Mouse (Mus musculus) gastrocnemius, postnatal 25 days (tissue): ENCODE measurements around the gene Lipm. TPM values are rescaled to one million over a fixed set of nuclear protein-coding genes. Genes with fewer than 3 reads are reported as not detected.

ENCODE experiments used
- DNase-seq: peaks from one replicate; pipeline ENCODE4 v3.0.0; 2022
- microRNA-seq, 2 experiments: library from miRNA; unstranded; fragments of <30 nt; microRNA quantifications; one replicate each; pipeline ENCODE4 v1.2.0; 2021; ENCODE audit warnings: borderline replicate concordance in 2 of 2
- total RNA-seq, 2 experiments: library from RNA; stranded (reverse); gene quantifications; 1 replicate in 1 of 2; 2 replicates in 1 of 2; pipeline ENCODE4 v1.2.3; 2021

Gene Lipm
- total RNA-seq, 2 experiments from 2014 or later, result not detected

GRCm38 (mm10) chr19:34166386-34166785, 65.7 kb downstream of the Lipm start:
- no peak for DNase-seq

GRCm38 (mm10) chr19:34167896-34168661, 67.3 kb downstream of the Lipm start:
- no peak for DNase-seq

- no peak for DNase-seq
Observed at GRCm38 (mm10) chr19:34169121-34169520, 68.4 kb downstream of the Lipm start.

- no peak for DNase-seq
Observed at GRCm38 (mm10) chr19:34171167-34171566, 70.4 kb downstream of the Lipm start.

Small RNA genes within 50 kb of the gene (microRNA-seq; reads per million reads assigned to microRNA genes)
- 0 reads per million in 2 experiments for gene Gm23334

Other genes starting within 250 kb of the Lipm start
- not detected for gene Lipf, start 139.7 kb upstream of the Lipm start, total RNA-seq
- not detected for gene Lipk, start 92.6 kb upstream of the Lipm start, total RNA-seq
- gene Lipn, start 33.6 kb upstream of the Lipm start, total RNA-seq, result not detected
- not detected for gene Ankrd22, start 65.1 kb downstream of the Lipm start, total RNA-seq
- 1 to 10 TPM in 1 of 2 experiments, under 1 TPM in 1; 0.61 to 1.2 TPM for gene Stambpl1, start 91.3 kb downstream of the Lipm start, total RNA-seq
- gene Acta2, start 154.7 kb downstream of the Lipm start, total RNA-seq, result 100 to 1,000 TPM in 1 of 2 experiments, 10 to 100 TPM in 1; 66.9 to 129 TPM
- gene Fas, start 189.7 kb downstream of the Lipm start, total RNA-seq, result 1 to 10 TPM; 3.7 to 5.5 TPM